Mouse (Mus musculus) embryonic facial prominence, embryonic 12.5 days (tissue): ENCODE measurements around the gene Setd5. TPM values are rescaled to one million over a fixed set of nuclear protein-coding genes. Genes with fewer than 3 reads are reported as not detected.

Source experiments
- ATAC-seq: fragments of 200-750 bp; cut with Nextera tagmentation; 2 replicates; pipeline ENCODE4 v1.8.0; 2017; ENCODE audit not compliant: insufficient number of reproducible peaks, insufficient read depth, low FRiP score, low TSS enrichment
- H3K27ac ChIP-seq: fragments of 300-500 bp; sonication (generic); 2 replicates; pipeline ENCODE4 v1.5.1; 2016; ENCODE audit warnings: mild to moderate bottlenecking
- H3K27me3 ChIP-seq: fragments of 300-500 bp; sonication (generic); 2 replicates; pipeline ENCODE4 v1.6.1; 2016; ENCODE audit warnings: mild to moderate bottlenecking, moderate library complexity
- H3K36me3 ChIP-seq: fragments of 300-500 bp; sonication (generic); 2 replicates; pipeline ENCODE4 v1.6.1; 2016; ENCODE audit warnings: mild to moderate bottlenecking
- H3K4me1 ChIP-seq: fragments of 300-500 bp; sonication (generic); 2 replicates; pipeline ENCODE4 v1.6.1; 2016
- H3K4me2 ChIP-seq: fragments of 300-500 bp; sonication (generic); replicated peaks from 2 replicates; pipeline ENCODE4 v1.6.1; 2016; ENCODE audit warnings: mild to moderate bottlenecking, moderate library complexity
- H3K4me3 ChIP-seq: fragments of 300-500 bp; sonication (generic); 2 replicates; pipeline ENCODE4 v1.5.1; 2016; ENCODE audit warnings: mild to moderate bottlenecking
- H3K9ac ChIP-seq: fragments of 300-500 bp; sonication (generic); 2 replicates; pipeline ENCODE4 v1.6.1; 2016; ENCODE audit warnings: mild to moderate bottlenecking, moderate library complexity
- H3K9me3 ChIP-seq: fragments of 300-500 bp; sonication (generic); 2 replicates; pipeline ENCODE4 v1.6.1; 2016; ENCODE audit warnings: mild to moderate bottlenecking, moderate library complexity
- WGBS: fragments of 180-500 bp; shearing (Covaris S2); methylation state at CpG from one replicate; pipeline ENCODE4 v1.1.7; 2016; 5-methylcytosine and 5-hydroxymethylcytosine counted together
- polyA plus RNA-seq: library from polyadenylated mRNA; unstranded; fragments of >200 nt; fragmentation: Nextera tagmentation; extraction: Ambion mirVana; gene quantifications from 2 replicates; pipeline ENCODE4 v1.2.1, GENCODE M21; 2016

The Setd5 gene
- polyA plus RNA-seq, 1 experiment from 2014 or later = 77.6 TPM

- Histone ChIP-seq H3K36me3 (peaks cover 63% of the 10 kb centered on the region), H3K4me1 (no peaks in the 10 kb centered on the region), H3K4me2 (no peak overlapping the region), H3K9me3 (no peaks in the 10 kb centered on the region), H3K27me3 (no peaks in the 10 kb centered on the region), H3K27ac (no peak overlapping the region), H3K4me3 (no peak overlapping the region), H3K9ac (no peak overlapping the region)
- ATAC-seq = no peak
- WGBS = 96% methylated on average over 8 of the region's 8 CpGs
Measured at GRCm38 (mm10) chr6:113154071-113154470, 76.9 kb downstream of the Setd5 start.

- WGBS = 87% methylated on average over 6 of the region's 6 CpGs
- Histone ChIP-seq H3K27me3 (no peaks in the 10 kb centered on the region), H3K4me2 (no peak overlapping the region), H3K4me3 (no peak overlapping the region), H3K4me1 (no peaks in the 10 kb centered on the region), H3K27ac (no peak overlapping the region), H3K9me3 (no peaks in the 10 kb centered on the region), H3K9ac (no peak overlapping the region), H3K36me3 (peaks cover 55% of the 10 kb centered on the region)
- ATAC-seq = no peak
Measured at GRCm38 (mm10) chr6:113154886-113155285, 77.7 kb downstream of the Setd5 start.

- no peak for ATAC-seq
- H3K27ac ChIP-seq = no peak overlapping the region
- H3K36me3 ChIP-seq = peaks cover 51% of the 10 kb centered on the region
- WGBS = 92% methylated on average over 4 of the region's 4 CpGs
- no peak overlapping the region for H3K4me2 ChIP-seq
- H3K4me3 ChIP-seq = no peak overlapping the region
- no peaks in the 10 kb centered on the region for H3K4me1 ChIP-seq
- no peak overlapping the region for H3K9ac ChIP-seq
- no peaks in the 10 kb centered on the region for H3K9me3 ChIP-seq
- H3K27me3 ChIP-seq = no peaks in the 10 kb centered on the region
Measured at GRCm38 (mm10) chr6:113156064-113156463, 78.9 kb downstream of the Setd5 start.

- H3K4me2 ChIP-seq = no peak overlapping the region
- no peaks in the 10 kb centered on the region for H3K9me3 ChIP-seq
- no peak overlapping the region for H3K27ac ChIP-seq
- no peak overlapping the region for H3K4me3 ChIP-seq
- 97% methylated on average over 10 of the region's 10 CpGs for WGBS
- no peaks in the 10 kb centered on the region for H3K27me3 ChIP-seq
- ATAC-seq = no peak
- H3K36me3 ChIP-seq = peaks cover 11% of the 10 kb centered on the region
- no peak overlapping the region for H3K9ac ChIP-seq
- H3K4me1 ChIP-seq = no peaks in the 10 kb centered on the region
Measured at GRCm38 (mm10) chr6:113160106-113160505, 82.9 kb downstream of the Setd5 start.

- Histone ChIP-seq H3K9me3 (no peaks in the 10 kb centered on the region), H3K4me2 (no peak overlapping the region), H3K27me3 (no peaks in the 10 kb centered on the region), H3K4me1 (no peaks in the 10 kb centered on the region), H3K9ac (no peak overlapping the region), H3K27ac (no peak overlapping the region), H3K36me3 (peaks cover 8% of the 10 kb centered on the region; the same call in 1 of the 2 replicates), H3K4me3 (no peak overlapping the region)
- no peak for ATAC-seq
- WGBS = 78% methylated on average over 1 of the region's 1 CpGs
Measured at GRCm38 (mm10) chr6:113161982-113162381, 84.8 kb downstream of the Setd5 start.

- Histone ChIP-seq H3K27me3 (no peaks in the 10 kb centered on the region), H3K36me3 (peaks cover 8% of the 10 kb centered on the region; the same call in 1 of the 2 replicates), H3K4me1 (peaks cover 4% of the 10 kb centered on the region; the same call in 1 of the 2 replicates), H3K9ac (no peak overlapping the region), H3K4me2 (no peak overlapping the region), H3K4me3 (no peak overlapping the region), H3K27ac (no peak overlapping the region), H3K9me3 (no peaks in the 10 kb centered on the region)
- ATAC-seq = no peak
Measured at GRCm38 (mm10) chr6:113163513-113163912, 86.3 kb downstream of the Setd5 start.

GRCm38 (mm10) chr6:113166661-113167251 is 89.6 kb downstream of the Setd5 start:
- Histone ChIP-seq H3K4me2 (no peak overlapping the region), H3K27ac (no peak overlapping the region), H3K4me1 (peaks cover 4% of the 10 kb centered on the region; the same call in 1 of the 2 replicates), H3K9me3 (no peaks in the 10 kb centered on the region), H3K27me3 (no peaks in the 10 kb centered on the region), H3K9ac (no peak overlapping the region), H3K4me3 (no peak overlapping the region), H3K36me3 (no peaks in the 10 kb centered on the region)
- ATAC-seq = no peak; the same call in 1 of the 2 replicates
- 56% methylated on average over 17 of the region's 17 CpGs for WGBS

GRCm38 (mm10) chr6:113168316-113168975 is 91.3 kb downstream of the Setd5 start:
- no peaks in the 10 kb centered on the region for H3K9me3 ChIP-seq
- H3K27ac ChIP-seq = no peak overlapping the region
- H3K4me3 ChIP-seq = no peak overlapping the region
- no peak overlapping the region for H3K4me2 ChIP-seq
- ATAC-seq = no peak
- H3K4me1 ChIP-seq = peaks cover 4% of the 10 kb centered on the region; the same call in 1 of the 2 replicates
- no peaks in the 10 kb centered on the region for H3K36me3 ChIP-seq
- no peak overlapping the region for H3K9ac ChIP-seq
- WGBS = 87% methylated on average over 7 of the region's 7 CpGs
- no peaks in the 10 kb centered on the region for H3K27me3 ChIP-seq

- Histone ChIP-seq H3K4me1 (peaks cover 4% of the 10 kb centered on the region; the same call in 1 of the 2 replicates), H3K27me3 (no peaks in the 10 kb centered on the region), H3K36me3 (no peaks in the 10 kb centered on the region), H3K4me2 (no peak overlapping the region), H3K4me3 (no peak overlapping the region), H3K9ac (no peak overlapping the region), H3K9me3 (no peaks in the 10 kb centered on the region), H3K27ac (no peak overlapping the region)
- no peak for ATAC-seq
- 86% methylated on average over 3 of the region's 3 CpGs for WGBS
Measured at GRCm38 (mm10) chr6:113169852-113170251, 92.7 kb downstream of the Setd5 start.

GRCm38 (mm10) chr6:113170651-113171050 is 93.5 kb downstream of the Setd5 start:
- 92% methylated on average over 8 of the region's 8 CpGs for WGBS
- Histone ChIP-seq H3K27ac (no peak overlapping the region), H3K9ac (no peak overlapping the region), H3K9me3 (no peaks in the 10 kb centered on the region), H3K4me1 (peaks cover 4% of the 10 kb centered on the region; the same call in 1 of the 2 replicates), H3K4me3 (no peak overlapping the region), H3K36me3 (no peaks in the 10 kb centered on the region), H3K4me2 (no peak overlapping the region), H3K27me3 (no peaks in the 10 kb centered on the region)
- ATAC-seq = no peak

GRCm38 (mm10) chr6:113172011-113172410 is 94.8 kb downstream of the Setd5 start:
- Histone ChIP-seq H3K4me1 (peaks cover 4% of the 10 kb centered on the region; the same call in 1 of the 2 replicates), H3K4me3 (no peak overlapping the region), H3K27ac (no peak overlapping the region), H3K27me3 (no peaks in the 10 kb centered on the region), H3K4me2 (no peak overlapping the region), H3K9me3 (no peaks in the 10 kb centered on the region), H3K36me3 (no peaks in the 10 kb centered on the region), H3K9ac (no peak overlapping the region)
- ATAC-seq = no peak

GRCm38 (mm10) chr6:113172568-113172967 is 95.4 kb downstream of the Setd5 start:
- Histone ChIP-seq H3K4me3 (no peak overlapping the region), H3K4me1 (0 out of 2 replicates have a peak, but pooled peaks cover under 1% of the 10 kb centered on the region), H3K4me2 (no peak overlapping the region), H3K27ac (no peak overlapping the region), H3K9ac (no peak overlapping the region), H3K9me3 (0 out of 2 replicates have a peak, but pooled peaks cover 2% of the 10 kb centered on the region), H3K36me3 (no peaks in the 10 kb centered on the region), H3K27me3 (no peaks in the 10 kb centered on the region)
- ATAC-seq = no peak
- WGBS = 77% methylated on average over 1 of the region's 1 CpGs
